Mouse (Mus musculus): ENCODE measurements at regions not wholly inside any gene's neighbourhood (a gene's known extent, or its start where the extent isn't known, plus 50 kb on each side); places are given as distances from the start of the nearest gene placed in this dataset.

DNA sequence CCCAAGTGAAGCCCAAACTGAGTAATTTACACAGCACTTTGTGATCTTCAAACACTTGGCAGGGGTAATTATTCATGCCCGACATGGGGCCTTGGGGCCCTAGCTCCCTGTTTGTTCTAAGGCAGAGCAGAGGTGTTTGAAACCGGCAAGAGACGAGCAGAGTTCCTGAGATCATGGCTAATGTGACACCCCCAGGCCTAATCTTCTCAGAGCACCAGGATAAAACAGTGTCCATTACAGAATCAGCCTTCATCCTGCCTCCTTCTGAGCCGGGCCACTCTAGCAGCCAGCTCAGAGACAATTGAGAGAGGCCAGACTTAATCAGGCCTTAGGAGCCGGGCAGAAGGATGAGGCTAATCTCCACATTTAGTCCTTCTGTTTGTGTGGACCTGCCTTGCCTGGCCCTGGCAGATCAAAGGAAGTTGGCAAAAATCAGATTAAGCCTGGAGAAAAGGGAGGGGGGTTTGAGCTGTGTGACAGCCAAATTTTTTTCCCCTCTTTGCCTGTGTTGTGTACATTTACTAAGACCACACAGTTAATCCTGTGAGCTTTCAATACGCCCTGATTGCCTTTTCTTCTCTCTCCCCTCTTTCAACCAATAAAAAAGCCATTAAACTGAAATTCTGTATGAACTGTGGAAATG, 157.5 kb upstream of the Irx1 start:
- no peak overlapping the region for H3K4me3 ChIP-seq
- peaks cover 24% of the 10 kb centered on the region for H3K4me1 ChIP-seq
- H3K27ac ChIP-seq (replicated peaks): no peak overlapping the region; the same call in 1 of the 2 replicates

DNA sequence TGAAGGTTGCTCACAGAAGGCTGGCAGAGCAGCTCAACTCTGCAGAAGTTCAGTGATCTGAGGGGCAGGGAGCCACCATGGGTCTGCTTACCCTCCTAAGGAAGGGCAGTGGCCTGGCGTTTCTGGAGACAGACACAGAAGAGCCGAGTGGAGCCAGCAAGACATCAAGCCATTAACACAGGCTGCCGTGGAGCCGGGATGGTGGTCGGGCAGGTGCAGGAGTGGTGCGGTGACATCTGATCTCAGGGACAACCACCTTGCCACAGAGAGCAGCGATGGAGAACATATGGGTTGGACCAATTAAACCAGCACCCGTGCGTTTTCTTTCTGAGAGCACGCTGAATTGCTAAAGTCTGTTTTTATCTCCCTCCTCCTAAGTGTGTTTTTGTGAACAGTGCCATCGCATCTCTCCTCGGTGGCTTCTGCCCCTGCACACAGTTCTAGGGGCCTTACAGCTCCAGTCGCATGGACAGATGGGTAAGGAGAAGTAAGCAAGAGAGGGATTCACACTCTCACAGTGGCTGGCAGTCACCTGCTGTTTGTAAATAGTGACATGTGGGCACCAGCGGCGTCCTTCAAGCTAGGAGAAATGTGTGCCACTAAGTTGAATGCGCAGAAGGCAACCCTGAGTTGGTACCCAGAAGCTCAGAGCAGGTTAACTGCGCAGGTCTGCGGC, 158.2 kb upstream of the Irx1 start:
- peak; percentile 15 for DNase-seq (ENCODE audit: low spot score)
- Histone ChIP-seq H3K4me1 (peaks cover 24% of the 10 kb centered on the region), H3K27ac (replicated peaks) (no peak overlapping the region), H3K9me3 (no peaks in the 10 kb centered on the region), H3K4me3 (no peak overlapping the region), H3K36me3 (replicated peaks) (no peaks in the 10 kb centered on the region), H3K27me3 (replicated peaks; ENCODE audit: low read depth, poor library complexity, severe bottlenecking) (peaks cover 91% of the 10 kb centered on the region)
- WGBS: 67% methylated on average over 18 of the region's 18 CpGs

More for the DNA sequence above, 157.5 kb upstream of the Irx1 start:
- peaks cover 88% of the 10 kb centered on the region for H3K27me3 ChIP-seq (replicated peaks; ENCODE audit: low read depth, poor library complexity, severe bottlenecking)
- WGBS: 10% methylated on average over 6 of the region's 6 CpGs
- no peaks in the 10 kb centered on the region for H3K36me3 ChIP-seq (replicated peaks)
- peak; percentile 33 for DNase-seq (ENCODE audit: low spot score)
- H3K9me3 ChIP-seq: no peaks in the 10 kb centered on the region

DNA sequence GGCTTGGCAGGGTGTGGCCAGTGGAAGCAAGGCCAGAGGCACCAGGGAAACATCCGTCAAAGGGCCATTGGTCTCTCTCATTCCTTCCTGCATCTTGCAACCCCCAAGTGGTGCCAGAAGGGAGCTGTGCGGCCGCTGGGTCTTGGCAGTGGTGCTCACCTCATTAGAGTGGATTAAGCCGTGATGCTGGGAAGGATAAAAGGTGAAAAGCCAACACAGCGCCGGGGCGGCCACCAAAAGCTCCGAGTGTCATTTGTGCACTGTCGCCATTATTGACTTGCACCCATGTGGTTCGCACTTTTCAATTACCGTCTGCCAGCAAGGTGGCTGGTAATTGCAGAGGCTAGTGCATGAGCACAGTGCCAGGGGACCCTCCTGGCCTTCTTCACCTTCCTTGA, 158.7 kb upstream of the Irx1 start:
- peaks cover 24% of the 10 kb centered on the region for H3K4me1 ChIP-seq
- no peak for DNase-seq (ENCODE audit: low spot score)

DNA sequence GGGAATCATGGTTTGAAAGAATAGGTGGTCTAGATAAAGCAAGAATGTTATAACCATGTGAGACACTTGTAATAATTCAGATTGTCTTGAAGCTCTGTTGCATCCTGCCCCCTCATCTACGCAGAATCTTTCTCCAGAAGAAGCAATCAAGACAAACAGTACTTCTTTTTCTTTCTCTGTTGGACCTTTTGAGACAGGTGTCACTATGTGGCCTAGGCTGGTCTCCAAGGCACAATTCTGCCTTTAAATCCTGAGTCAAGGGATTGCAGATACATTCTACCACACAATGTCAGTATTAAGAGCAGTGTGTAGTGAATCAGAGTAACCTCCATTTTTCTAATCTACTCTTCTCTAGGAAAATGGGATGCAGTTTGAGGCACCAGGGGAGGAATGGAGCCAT, 164.8 kb upstream of the Irx1 start:
- Histone ChIP-seq H3K4me3 (no peak overlapping the region), H3K27ac (replicated peaks) (no peak overlapping the region), H3K9me3 (no peaks in the 10 kb centered on the region), H3K4me1 (peaks cover 17% of the 10 kb centered on the region), H3K36me3 (replicated peaks) (no peaks in the 10 kb centered on the region), H3K27me3 (replicated peaks; ENCODE audit: low read depth, poor library complexity, severe bottlenecking) (peaks cover 47% of the 10 kb centered on the region)
- WGBS: 88% methylated on average over 1 of the region's 1 CpGs
- DNase-seq (ENCODE audit: low spot score): no peak

More for the DNA sequence above, 158.7 kb upstream of the Irx1 start:
- H3K9me3 ChIP-seq: no peaks in the 10 kb centered on the region
- H3K4me3 ChIP-seq: no peak overlapping the region
- no peak overlapping the region for H3K27ac ChIP-seq (replicated peaks)
- H3K36me3 ChIP-seq (replicated peaks): no peaks in the 10 kb centered on the region
- peaks cover 86% of the 10 kb centered on the region for H3K27me3 ChIP-seq (replicated peaks; ENCODE audit: low read depth, poor library complexity, severe bottlenecking)
- WGBS: 38% methylated on average over 11 of the region's 11 CpGs

DNA sequence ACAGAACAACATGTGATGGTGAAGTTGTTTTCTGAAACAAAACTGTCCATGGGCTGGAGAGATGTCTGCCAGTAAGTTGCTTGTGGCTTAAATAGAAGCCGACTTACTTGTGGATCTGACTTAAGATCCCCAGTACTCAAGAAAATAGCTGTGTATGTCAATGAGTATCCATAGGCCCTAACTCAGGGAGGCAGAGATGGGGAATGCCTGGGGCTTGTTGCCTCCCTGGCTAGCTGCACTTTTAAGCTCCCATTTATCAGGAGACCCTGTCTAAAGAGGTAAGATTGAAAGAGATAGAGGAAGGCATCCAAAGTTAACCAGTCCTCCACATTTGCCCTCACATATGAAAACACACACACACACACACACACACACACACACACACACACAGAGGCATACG, 167.8 kb upstream of the Irx1 start:
- Histone ChIP-seq H3K27ac (replicated peaks) (no peak overlapping the region), H3K4me3 (no peak overlapping the region), H3K4me1 (peaks cover 31% of the 10 kb centered on the region), H3K9me3 (no peaks in the 10 kb centered on the region), H3K27me3 (replicated peaks; ENCODE audit: low read depth, poor library complexity, severe bottlenecking) (peaks cover 20% of the 10 kb centered on the region), H3K36me3 (replicated peaks) (no peaks in the 10 kb centered on the region)
- 88% methylated on average over 2 of the region's 2 CpGs for WGBS
- no peak for DNase-seq (ENCODE audit: low spot score)

DNA sequence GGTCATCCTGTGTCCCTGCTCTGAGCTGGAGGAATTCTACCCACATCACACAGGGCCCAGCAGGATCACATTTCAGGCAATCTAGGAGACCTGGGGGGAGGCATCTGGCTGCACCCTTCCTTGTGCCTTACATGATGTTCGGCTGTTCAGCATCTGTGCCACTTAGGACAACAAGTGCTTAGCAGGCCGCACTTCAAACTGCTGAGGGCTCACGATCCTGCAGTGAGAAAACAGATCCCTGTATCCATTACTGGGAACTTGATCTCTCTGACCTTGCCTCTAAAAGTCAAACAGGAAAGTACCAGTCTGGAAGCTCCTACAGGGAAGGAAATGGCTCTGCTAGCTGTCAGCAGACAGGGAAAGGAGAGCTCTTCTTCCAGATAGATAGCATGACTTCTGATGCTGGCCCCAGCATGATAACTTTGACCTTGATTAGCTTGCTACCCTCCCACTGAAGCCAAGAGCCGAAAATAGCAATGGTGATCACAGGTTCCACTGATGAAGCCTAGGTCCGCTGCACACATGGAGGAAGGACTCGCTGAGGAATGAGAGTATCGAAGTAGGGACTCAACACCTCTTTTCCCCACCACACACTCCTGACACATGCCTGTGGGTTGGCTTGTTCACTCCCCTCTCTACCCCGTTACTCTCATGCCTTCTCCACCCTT, 170.7 kb upstream of the Irx1 start:
- Histone ChIP-seq H3K9me3 (no peaks in the 10 kb centered on the region), H3K27ac (replicated peaks) (no peak overlapping the region; the same call in 1 of the 2 replicates), H3K36me3 (replicated peaks) (no peaks in the 10 kb centered on the region), H3K4me3 (no peak overlapping the region), H3K27me3 (replicated peaks; ENCODE audit: low read depth, poor library complexity, severe bottlenecking) (peaks cover 9% of the 10 kb centered on the region; the same call in 1 of the 2 replicates), H3K4me1 (peaks cover 26% of the 10 kb centered on the region)
- WGBS: 59% methylated on average over 8 of the region's 8 CpGs
- DNase-seq (ENCODE audit: low spot score): peak; percentile 63

DNA sequence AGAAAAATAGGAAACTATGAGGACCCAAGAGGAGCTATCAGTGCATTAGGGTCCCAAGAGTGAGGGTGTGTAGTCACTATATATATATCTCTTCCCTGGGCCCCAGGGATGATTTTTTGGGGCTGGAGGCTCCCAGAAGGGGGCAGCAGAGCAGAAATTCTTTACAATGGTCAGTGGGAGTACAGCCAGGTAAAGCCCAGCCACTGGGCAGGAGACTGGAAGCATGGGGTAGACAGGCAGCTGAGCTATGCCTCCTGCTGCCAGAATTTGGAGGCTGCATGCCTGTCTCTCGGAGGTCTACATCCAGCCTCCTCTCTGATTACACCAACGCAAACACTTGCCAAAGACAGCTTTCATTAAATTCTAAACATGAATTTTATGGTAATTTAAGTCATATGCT, 202.7 kb upstream of the Irx1 start:
- WGBS: 54% methylated on average over 2 of the region's 2 CpGs
- Histone ChIP-seq H3K9me3 (no peaks in the 10 kb centered on the region), H3K27me3 (replicated peaks; ENCODE audit: low read depth, poor library complexity, severe bottlenecking) (no peaks in the 10 kb centered on the region), H3K27ac (replicated peaks) (no peak overlapping the region), H3K4me1 (no peaks in the 10 kb centered on the region), H3K36me3 (replicated peaks) (no peaks in the 10 kb centered on the region), H3K4me3 (no peak overlapping the region)
- DNase-seq (ENCODE audit: low spot score): peak; percentile 23

DNA sequence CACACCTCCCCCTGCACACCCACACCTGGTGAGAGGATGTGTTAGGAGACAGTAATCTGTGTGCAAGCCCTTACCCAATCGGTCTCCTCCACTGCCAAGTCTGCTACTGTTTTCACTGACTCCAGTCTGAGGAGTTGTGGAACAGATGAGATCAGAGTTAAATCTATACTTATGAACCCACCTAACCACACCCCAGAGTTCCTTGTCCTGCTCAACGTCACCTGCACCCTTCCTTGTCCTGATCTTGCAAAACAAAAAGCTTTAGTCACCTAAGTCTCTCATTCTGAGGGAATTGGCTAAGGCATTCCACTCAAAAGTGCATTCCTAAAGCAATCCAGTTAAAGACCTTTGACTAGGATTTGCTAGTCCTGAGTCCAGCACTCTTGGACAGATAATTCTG, 203.9 kb upstream of the Irx1 start:
- Histone ChIP-seq H3K4me1 (no peaks in the 10 kb centered on the region), H3K27ac (replicated peaks) (no peak overlapping the region), H3K9me3 (no peaks in the 10 kb centered on the region), H3K4me3 (no peak overlapping the region), H3K27me3 (replicated peaks; ENCODE audit: low read depth, poor library complexity, severe bottlenecking) (no peaks in the 10 kb centered on the region), H3K36me3 (replicated peaks) (no peaks in the 10 kb centered on the region)
- no peak for DNase-seq (ENCODE audit: low spot score)
- WGBS: 79% methylated on average over 2 of the region's 2 CpGs

DNA sequence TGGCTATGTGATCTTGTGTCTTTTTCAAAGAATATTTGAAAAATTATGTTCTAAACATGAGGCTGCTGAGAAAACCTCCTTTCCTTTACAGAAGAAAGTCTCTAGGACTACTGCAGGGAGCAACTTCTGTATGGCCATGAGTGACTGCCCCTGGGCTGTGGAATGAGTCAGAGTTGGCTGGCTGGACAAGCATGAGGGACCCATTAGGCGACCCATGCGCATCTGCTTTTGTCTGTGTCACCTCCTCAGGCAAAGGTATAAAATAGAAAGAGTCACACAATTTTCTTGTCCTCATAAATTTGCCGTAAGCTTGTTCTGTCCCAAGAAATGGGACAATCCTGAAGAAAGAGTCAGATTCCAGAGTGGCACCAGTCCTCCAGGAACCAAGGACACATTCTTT, 220.1 kb upstream of the Irx1 start:
- H3K36me3 ChIP-seq (replicated peaks): no peaks in the 10 kb centered on the region
- DNase-seq (ENCODE audit: low spot score): no peak
- H3K4me1 ChIP-seq: peaks cover 7% of the 10 kb centered on the region; the same call in 1 of the 2 replicates
- 84% methylated on average over 3 of the region's 3 CpGs for WGBS
- no peaks in the 10 kb centered on the region for H3K27me3 ChIP-seq (replicated peaks; ENCODE audit: low read depth, poor library complexity, severe bottlenecking)
- no peak overlapping the region for H3K27ac ChIP-seq (replicated peaks)
- no peaks in the 10 kb centered on the region for H3K9me3 ChIP-seq
- H3K4me3 ChIP-seq: no peak overlapping the region

DNA sequence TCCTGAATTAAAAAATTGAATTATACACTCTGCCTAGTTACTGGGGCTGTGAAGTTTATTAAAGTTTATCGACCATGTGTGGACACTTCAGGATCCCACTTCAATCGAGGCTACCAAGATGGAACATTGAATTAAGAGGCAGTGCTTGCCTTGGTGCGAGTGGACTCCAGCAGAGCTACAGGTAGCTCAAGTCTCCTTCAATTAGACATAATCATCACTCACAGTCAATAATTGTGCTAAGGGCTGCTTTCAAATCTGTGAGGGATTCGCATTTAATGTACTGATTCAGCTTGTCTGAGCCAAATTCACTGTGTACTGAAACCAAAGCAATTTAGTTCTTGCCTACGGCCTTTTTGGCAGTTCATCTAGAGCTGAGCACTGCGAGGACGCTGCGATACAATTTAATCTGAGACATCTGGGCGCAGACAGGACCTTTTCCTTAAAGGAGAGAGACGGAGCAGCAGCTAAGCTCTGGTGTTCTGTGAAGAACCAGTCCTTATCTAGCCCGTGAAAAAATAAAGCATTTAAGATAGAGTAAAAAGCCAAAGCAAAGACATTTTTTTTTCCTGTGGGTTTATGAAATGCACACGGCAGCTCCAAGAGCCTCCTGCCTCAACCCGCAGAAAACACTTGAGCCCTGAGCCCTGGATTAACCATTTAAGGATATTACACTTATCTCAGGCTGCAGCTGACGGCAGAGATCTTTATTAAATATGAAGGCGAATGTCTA, 220.8 kb upstream of the Irx1 start:
- Histone ChIP-seq H3K27me3 (replicated peaks; ENCODE audit: low read depth, poor library complexity, severe bottlenecking) (no peaks in the 10 kb centered on the region), H3K36me3 (replicated peaks) (no peaks in the 10 kb centered on the region), H3K27ac (replicated peaks) (no peak overlapping the region), H3K4me3 (no peak overlapping the region), H3K4me1 (peaks cover 7% of the 10 kb centered on the region; the same call in 1 of the 2 replicates), H3K9me3 (no peaks in the 10 kb centered on the region)
- WGBS: 74% methylated on average over 15 of the region's 15 CpGs
- DNase-seq (ENCODE audit: low spot score): peak; percentile 8

DNA sequence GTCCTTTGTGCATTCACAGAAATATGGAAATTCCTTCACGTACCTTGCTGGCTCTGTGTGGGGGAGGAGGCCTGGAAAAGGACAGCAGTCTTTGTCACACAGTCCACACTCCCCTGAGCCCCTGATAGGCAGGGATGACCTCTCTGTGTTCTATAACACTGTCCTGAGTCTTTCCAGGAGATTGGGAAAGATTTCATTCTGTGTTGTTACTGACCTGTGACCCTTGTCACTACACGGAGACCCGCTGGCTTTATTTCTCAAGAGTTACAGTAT, 221.3 kb upstream of the Irx1 start:
- WGBS: 84% methylated on average over 3 of the region's 3 CpGs
- peak; percentile 5 for DNase-seq (ENCODE audit: low spot score)
- no peak overlapping the region for H3K27ac ChIP-seq (replicated peaks)
- no peak overlapping the region for H3K4me3 ChIP-seq
- no peaks in the 10 kb centered on the region for H3K27me3 ChIP-seq (replicated peaks; ENCODE audit: low read depth, poor library complexity, severe bottlenecking)
- peaks cover 7% of the 10 kb centered on the region; the same call in 1 of the 2 replicates for H3K4me1 ChIP-seq
- H3K9me3 ChIP-seq: no peaks in the 10 kb centered on the region
- no peaks in the 10 kb centered on the region for H3K36me3 ChIP-seq (replicated peaks)

DNA sequence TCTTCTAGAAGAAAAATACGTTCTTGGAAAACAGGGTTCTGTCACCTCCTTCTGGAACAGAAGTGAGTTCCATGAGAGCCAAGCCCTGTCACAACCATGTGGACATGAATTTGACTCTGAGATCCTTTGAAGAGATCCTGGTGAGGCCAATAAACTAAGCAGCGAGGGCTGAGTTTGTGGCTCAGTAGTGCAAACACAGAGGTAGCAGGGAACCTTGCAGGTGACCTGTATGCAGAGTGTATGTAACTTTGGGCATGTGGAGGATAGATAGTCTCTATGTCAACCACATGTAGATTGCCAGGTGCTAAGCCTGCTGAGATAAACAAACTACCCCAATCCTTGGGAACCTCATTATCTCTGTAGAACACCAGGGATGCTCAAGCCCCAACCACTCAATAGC, 232.4 kb upstream of the Irx1 start:
- DNase-seq (ENCODE audit: low spot score): no peak
- Histone ChIP-seq H3K27ac (replicated peaks) (no peak overlapping the region), H3K4me3 (no peak overlapping the region), H3K4me1 (peaks cover 11% of the 10 kb centered on the region), H3K9me3 (no peaks in the 10 kb centered on the region), H3K36me3 (replicated peaks) (no peaks in the 10 kb centered on the region), H3K27me3 (replicated peaks; ENCODE audit: low read depth, poor library complexity, severe bottlenecking) (no peaks in the 10 kb centered on the region)
- WGBS: 82% methylated on average over 2 of the region's 2 CpGs
